Mouse (Mus musculus): ENCODE results near the gene Btbd9. TPM values are rescaled to one million over a fixed set of nuclear protein-coding genes. Genes with fewer than 3 reads are reported as not detected.

Btbd9 gene
- polyA plus RNA-seq, 1 experiment, result 21.6 TPM

GRCm38 (mm10) chr17:30570173-30570572 lies 6.1 kb downstream of the Btbd9 start:
- Histone ChIP-seq H3K36me3 (ENCODE audit: control insufficient read depth, insufficient read depth, low read length, poor library complexity, severe bottlenecking) (no peaks in the 10 kb centered on the region), H3K4me3 (ENCODE audit: low read depth, low read length) (no peak overlapping the region), H3K9me3 (replicated peaks; ENCODE audit: control insufficient read depth, insufficient read depth, low read length, poor library complexity, severe bottlenecking) (no peaks in the 10 kb centered on the region), H3K9ac (ENCODE audit: low read depth, poor library complexity, severe bottlenecking) (no peak overlapping the region), H3K27me3 (ENCODE audit: control insufficient read depth, insufficient read depth, low read length, poor library complexity, severe bottlenecking) (no peaks in the 10 kb centered on the region), H3K4me1 (ENCODE audit: control insufficient read depth, insufficient read depth, low read length) (no peaks in the 10 kb centered on the region), H3K27ac (ENCODE audit: insufficient read depth, low read length) (no peak overlapping the region)
- no peak for TF ChIP-seq POLR2A (IDR thresholded peaks at IDR 0.05; ENCODE audit: insufficient read depth, low read length)
- no peak for TF ChIP-seq EP300 (IDR thresholded peaks at IDR 0.05; ENCODE audit: insufficient read depth, low read depth, low read length)
- TF ChIP-seq CTCF (IDR thresholded peaks at IDR 0.05; ENCODE audit: low read depth, low read length), result no peak

- TF ChIP-seq POLR2A (IDR thresholded peaks at IDR 0.05; ENCODE audit: insufficient read depth, low read length) (no peak), EP300 (IDR thresholded peaks at IDR 0.05; ENCODE audit: insufficient read depth, low read depth, low read length) (no peak), CTCF (IDR thresholded peaks at IDR 0.05; ENCODE audit: low read depth, low read length) (no peak)
- H3K9ac ChIP-seq (ENCODE audit: low read depth, poor library complexity, severe bottlenecking), result no peak overlapping the region
- no peaks in the 10 kb centered on the region for H3K27me3 ChIP-seq (ENCODE audit: control insufficient read depth, insufficient read depth, low read length, poor library complexity, severe bottlenecking)
- no peaks in the 10 kb centered on the region for H3K9me3 ChIP-seq (replicated peaks; ENCODE audit: control insufficient read depth, insufficient read depth, low read length, poor library complexity, severe bottlenecking)
- no peak overlapping the region for H3K27ac ChIP-seq (ENCODE audit: insufficient read depth, low read length)
- no peaks in the 10 kb centered on the region for H3K4me1 ChIP-seq (ENCODE audit: control insufficient read depth, insufficient read depth, low read length)
- no peaks in the 10 kb centered on the region for H3K36me3 ChIP-seq (ENCODE audit: control insufficient read depth, insufficient read depth, low read length, poor library complexity, severe bottlenecking)
- no peak overlapping the region for H3K4me3 ChIP-seq (ENCODE audit: low read depth, low read length)
These were observed 7.8 kb downstream of the Btbd9 start for GRCm38 (mm10) chr17:30568473-30568872.

GRCm38 (mm10) chr17:30564971-30565370 lies 11.3 kb downstream of the Btbd9 start:
- TF ChIP-seq CTCF (IDR thresholded peaks at IDR 0.05; ENCODE audit: low read depth, low read length) (no peak), POLR2A (IDR thresholded peaks at IDR 0.05; ENCODE audit: insufficient read depth, low read length) (no peak), EP300 (IDR thresholded peaks at IDR 0.05; ENCODE audit: insufficient read depth, low read depth, low read length) (no peak)
- H3K9ac ChIP-seq (ENCODE audit: low read depth, poor library complexity, severe bottlenecking), result no peak overlapping the region

GRCm38 (mm10) chr17:30564407-30564806 lies 11.9 kb downstream of the Btbd9 start:
- no peak overlapping the region for H3K27ac ChIP-seq (ENCODE audit: insufficient read depth, low read length)
- H3K4me1 ChIP-seq (ENCODE audit: control insufficient read depth, insufficient read depth, low read length), result no peaks in the 10 kb centered on the region
- TF ChIP-seq POLR2A (IDR thresholded peaks at IDR 0.05; ENCODE audit: insufficient read depth, low read length) (no peak), CTCF (IDR thresholded peaks at IDR 0.05; ENCODE audit: low read depth, low read length) (no peak), EP300 (IDR thresholded peaks at IDR 0.05; ENCODE audit: insufficient read depth, low read depth, low read length) (no peak)
- no peaks in the 10 kb centered on the region for H3K27me3 ChIP-seq (ENCODE audit: control insufficient read depth, insufficient read depth, low read length, poor library complexity, severe bottlenecking)
- no peak overlapping the region for H3K4me3 ChIP-seq (ENCODE audit: low read depth, low read length)
- no peaks in the 10 kb centered on the region for H3K9me3 ChIP-seq (replicated peaks; ENCODE audit: control insufficient read depth, insufficient read depth, low read length, poor library complexity, severe bottlenecking)
- no peaks in the 10 kb centered on the region for H3K36me3 ChIP-seq (ENCODE audit: control insufficient read depth, insufficient read depth, low read length, poor library complexity, severe bottlenecking)
- no peak overlapping the region for H3K9ac ChIP-seq (ENCODE audit: low read depth, poor library complexity, severe bottlenecking)

More at GRCm38 (mm10) chr17:30564971-30565370, 11.3 kb downstream of the Btbd9 start:
- Histone ChIP-seq H3K4me3 (ENCODE audit: low read depth, low read length) (no peak overlapping the region), H3K9me3 (replicated peaks; ENCODE audit: control insufficient read depth, insufficient read depth, low read length, poor library complexity, severe bottlenecking) (no peaks in the 10 kb centered on the region), H3K27me3 (ENCODE audit: control insufficient read depth, insufficient read depth, low read length, poor library complexity, severe bottlenecking) (no peaks in the 10 kb centered on the region), H3K4me1 (ENCODE audit: control insufficient read depth, insufficient read depth, low read length) (no peaks in the 10 kb centered on the region), H3K27ac (ENCODE audit: insufficient read depth, low read length) (no peak overlapping the region), H3K36me3 (ENCODE audit: control insufficient read depth, insufficient read depth, low read length, poor library complexity, severe bottlenecking) (no peaks in the 10 kb centered on the region)

- Histone ChIP-seq H3K4me1 (ENCODE audit: control insufficient read depth, insufficient read depth, low read length) (no peaks in the 10 kb centered on the region), H3K9me3 (replicated peaks; ENCODE audit: control insufficient read depth, insufficient read depth, low read length, poor library complexity, severe bottlenecking) (no peaks in the 10 kb centered on the region), H3K4me3 (ENCODE audit: low read depth, low read length) (no peak overlapping the region), H3K36me3 (ENCODE audit: control insufficient read depth, insufficient read depth, low read length, poor library complexity, severe bottlenecking) (no peaks in the 10 kb centered on the region), H3K27ac (ENCODE audit: insufficient read depth, low read length) (no peak overlapping the region), H3K9ac (ENCODE audit: low read depth, poor library complexity, severe bottlenecking) (no peak overlapping the region), H3K27me3 (ENCODE audit: control insufficient read depth, insufficient read depth, low read length, poor library complexity, severe bottlenecking) (no peaks in the 10 kb centered on the region)
- TF ChIP-seq CTCF (IDR thresholded peaks at IDR 0.05; ENCODE audit: low read depth, low read length), result no peak
- no peak for TF ChIP-seq POLR2A (IDR thresholded peaks at IDR 0.05; ENCODE audit: insufficient read depth, low read length)
- TF ChIP-seq EP300 (IDR thresholded peaks at IDR 0.05; ENCODE audit: insufficient read depth, low read depth, low read length), result no peak
These were observed 12.7 kb downstream of the Btbd9 start for GRCm38 (mm10) chr17:30563484-30564075.

GRCm38 (mm10) chr17:30562770-30563169 lies 13.5 kb downstream of the Btbd9 start:
- H3K9ac ChIP-seq (ENCODE audit: low read depth, poor library complexity, severe bottlenecking), result no peak overlapping the region
- no peak overlapping the region for H3K27ac ChIP-seq (ENCODE audit: insufficient read depth, low read length)
- TF ChIP-seq EP300 (IDR thresholded peaks at IDR 0.05; ENCODE audit: insufficient read depth, low read depth, low read length) (no peak), CTCF (IDR thresholded peaks at IDR 0.05; ENCODE audit: low read depth, low read length) (no peak), POLR2A (IDR thresholded peaks at IDR 0.05; ENCODE audit: insufficient read depth, low read length) (no peak)
- no peaks in the 10 kb centered on the region for H3K9me3 ChIP-seq (replicated peaks; ENCODE audit: control insufficient read depth, insufficient read depth, low read length, poor library complexity, severe bottlenecking)
- H3K27me3 ChIP-seq (ENCODE audit: control insufficient read depth, insufficient read depth, low read length, poor library complexity, severe bottlenecking), result no peaks in the 10 kb centered on the region
- H3K4me3 ChIP-seq (ENCODE audit: low read depth, low read length), result no peak overlapping the region
- no peaks in the 10 kb centered on the region for H3K36me3 ChIP-seq (ENCODE audit: control insufficient read depth, insufficient read depth, low read length, poor library complexity, severe bottlenecking)
- no peaks in the 10 kb centered on the region for H3K4me1 ChIP-seq (ENCODE audit: control insufficient read depth, insufficient read depth, low read length)
